Mouse (Mus musculus) liver, adult 2 months (tissue): Measurements from ENCODE around the gene Galt.

ENCODE experiments used
- CTCF ChIP-seq: fragments of 200-500 bp; IDR thresholded peaks from 2 replicates; pipeline ENCODE4 v1.5.1; 2011; ENCODE audit warnings: low read depth, low read length, control low read depth
- POLR2A ChIP-seq: fragments of 200-500 bp; IDR thresholded peaks from 2 replicates; pipeline ENCODE4 v1.6.1; 2011; ENCODE audit warnings: low read length, control low read depth; ENCODE audit not compliant: insufficient read depth; ENCODE audit errors: extremely low read depth

- TF ChIP-seq CTCF (no peak), POLR2A (no peak)
Measured at GRCm38 (mm10) chr4:41711705-41712375, 43.2 kb upstream of the Galt start.
